Mouse (Mus musculus) embryo, embryonic 11.5 days (tissue): ENCODE measurements around the gene Thnsl2.

Experiments used
- DNase-seq: peaks from one replicate; pipeline ENCODE4 v3.0.0-alpha.2; 2012; ENCODE audit warnings: low read depth, low spot score

Gene Thnsl2

DNA sequence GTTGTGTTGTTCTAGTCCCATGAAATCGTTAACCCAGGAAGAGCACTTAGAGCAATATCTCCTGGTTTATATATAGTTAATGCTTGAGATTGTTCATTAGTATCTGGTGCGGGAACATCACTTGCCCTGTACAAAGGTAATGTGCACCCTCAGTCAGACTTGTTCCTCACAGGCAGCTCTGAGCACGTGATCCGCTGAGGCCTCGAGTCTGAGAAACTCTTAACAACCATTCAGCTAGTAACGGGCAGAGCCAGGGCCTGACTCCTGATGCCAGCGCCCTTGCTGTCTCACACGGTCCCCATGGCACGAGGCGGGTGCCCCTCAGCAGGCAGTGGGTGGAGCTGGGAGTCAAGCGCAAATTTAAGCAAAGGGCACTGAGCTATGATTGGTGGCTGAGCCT lies 10.7 kb downstream of the Thnsl2 start:
- no peak for DNase-seq

DNA sequence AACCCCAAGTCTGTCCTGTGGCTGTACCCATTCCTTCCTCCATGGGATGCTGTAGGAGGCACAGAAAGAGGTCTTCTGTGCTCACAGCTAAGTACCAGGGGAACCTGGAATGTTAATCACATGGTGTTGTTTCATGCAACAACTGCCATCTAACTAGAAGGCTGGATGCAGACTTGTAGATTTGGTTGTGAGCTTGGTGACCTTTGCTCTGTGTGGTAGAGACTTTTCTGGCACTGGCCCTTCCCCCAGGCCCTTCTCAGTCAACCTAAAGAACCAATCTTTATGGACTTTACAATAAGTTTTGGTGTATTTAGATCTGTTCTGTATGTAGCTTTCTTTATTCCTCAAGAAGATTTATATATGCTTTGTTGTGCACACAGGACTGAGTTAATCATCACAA lies 13.2 kb downstream of the Thnsl2 start:
- DNase-seq: no peak

DNA sequence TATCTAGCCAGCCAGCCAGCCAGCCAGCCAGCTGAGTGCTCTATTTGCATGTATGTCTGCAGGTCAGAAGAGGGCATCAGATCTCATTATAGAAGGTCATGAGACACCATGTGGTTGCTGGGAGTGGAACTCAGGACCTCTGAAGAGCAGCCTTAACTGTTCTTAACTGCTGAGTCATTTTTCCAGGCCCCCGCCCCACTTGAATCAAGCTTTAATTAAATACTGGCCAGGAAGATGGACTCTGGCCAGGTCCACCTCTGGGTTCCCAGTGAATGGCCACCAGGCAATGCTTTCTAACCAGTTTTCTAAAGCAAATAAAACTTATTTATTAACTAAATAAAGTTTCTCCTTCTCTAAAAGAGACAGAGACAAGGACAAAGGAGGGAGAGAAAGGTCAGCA lies 14.0 kb downstream of the Thnsl2 start:
- DNase-seq: no peak

DNA sequence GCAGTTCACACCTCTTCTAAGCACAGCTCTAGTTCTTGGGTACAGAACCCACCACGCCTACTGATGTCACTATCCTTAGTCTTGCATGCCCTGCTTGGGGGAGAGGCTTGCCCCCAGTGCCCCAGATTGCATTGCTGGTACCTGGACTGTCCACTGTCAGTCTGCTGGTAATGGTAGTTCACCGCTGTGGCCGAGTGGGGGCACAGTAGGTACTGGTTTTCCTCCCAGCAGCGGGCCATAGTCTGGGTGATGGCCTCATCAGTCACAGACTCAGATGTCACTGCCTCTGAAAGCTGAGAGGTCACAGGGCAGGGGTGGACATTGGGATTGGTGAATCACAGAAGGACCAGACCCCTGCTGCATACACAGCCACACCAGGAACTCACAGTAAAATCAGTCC lies 15.2 kb downstream of the Thnsl2 start:
- DNase-seq: no peak

GRCm38 (mm10) chr6:71126290-71126689 lies 17.9 kb downstream of the Thnsl2 start:
- no peak for DNase-seq

DNA sequence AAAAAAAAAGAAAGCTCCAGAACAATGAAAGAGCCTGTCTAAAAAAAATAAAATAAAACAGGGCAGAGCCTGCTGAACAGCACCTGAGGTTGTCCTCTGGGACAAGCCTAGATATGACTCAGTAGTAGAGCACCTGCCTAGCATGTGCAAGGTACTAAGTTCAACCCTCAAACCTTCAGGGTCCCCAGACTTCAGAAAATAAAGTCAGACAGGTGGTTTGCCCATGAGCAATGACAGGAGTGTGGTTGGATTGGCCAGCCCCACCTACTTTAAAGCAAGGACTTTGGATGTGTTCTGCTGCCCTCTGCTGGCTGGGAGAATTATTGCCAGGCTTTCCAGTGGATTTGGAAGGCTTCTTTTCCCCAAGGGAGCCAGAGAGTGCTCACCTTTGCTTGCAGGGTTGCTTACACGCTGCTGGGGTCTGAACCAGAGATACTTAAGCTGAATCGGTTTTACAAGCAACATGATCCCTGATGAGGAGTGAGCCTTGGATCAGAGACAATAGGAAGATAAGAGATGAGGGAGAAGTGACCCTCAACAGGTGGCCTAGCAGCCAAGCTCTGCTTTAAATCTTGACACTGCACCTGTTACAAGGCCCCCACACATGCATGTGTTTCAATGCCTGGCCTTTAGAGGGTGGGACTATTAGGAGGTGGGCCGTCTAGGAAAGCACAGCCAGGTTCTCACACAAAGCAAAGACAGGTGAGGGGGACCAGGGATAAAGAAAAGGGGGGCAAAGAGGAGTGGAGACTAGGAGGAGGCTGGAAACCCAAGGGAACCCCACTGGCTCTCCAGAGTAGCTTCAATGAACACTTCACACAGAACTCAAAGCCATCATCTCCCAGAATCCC lies 19.0 kb downstream of the Thnsl2 start:
- peak; percentile 72 for DNase-seq

DNA sequence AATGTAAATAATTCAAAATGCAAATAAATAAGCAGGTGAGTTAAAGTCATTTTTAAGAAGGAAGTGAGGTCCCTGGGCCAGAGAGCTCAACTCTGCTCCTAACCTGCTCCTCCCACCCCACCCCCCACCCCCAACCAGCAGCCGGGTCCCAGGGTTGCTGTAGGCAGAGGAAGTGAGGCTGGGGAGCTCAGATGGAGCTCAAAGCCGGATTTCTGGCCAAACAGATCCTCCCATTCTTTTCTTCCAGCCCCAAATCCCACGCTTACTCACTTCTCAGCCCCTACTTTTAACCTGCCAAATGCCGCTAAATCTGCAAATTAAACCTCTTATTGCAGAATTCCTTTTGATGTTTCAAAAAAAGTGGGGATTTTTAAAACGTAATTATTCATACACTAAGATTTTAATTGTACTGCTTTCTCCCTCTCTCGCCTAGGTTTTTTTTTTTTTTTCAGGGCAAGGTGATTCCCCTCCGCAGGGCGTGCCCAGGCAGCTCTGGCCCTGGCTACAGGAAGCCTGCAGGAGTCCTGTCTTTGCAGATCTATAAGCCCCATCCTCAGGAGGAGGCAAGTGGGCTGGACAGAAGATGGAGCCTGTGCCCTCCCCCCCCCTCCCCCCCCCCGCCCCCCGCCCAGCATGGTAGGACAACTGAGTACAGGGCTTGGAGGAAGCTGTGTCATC lies 24.5 kb downstream of the Thnsl2 start:
- DNase-seq: no peak

DNA sequence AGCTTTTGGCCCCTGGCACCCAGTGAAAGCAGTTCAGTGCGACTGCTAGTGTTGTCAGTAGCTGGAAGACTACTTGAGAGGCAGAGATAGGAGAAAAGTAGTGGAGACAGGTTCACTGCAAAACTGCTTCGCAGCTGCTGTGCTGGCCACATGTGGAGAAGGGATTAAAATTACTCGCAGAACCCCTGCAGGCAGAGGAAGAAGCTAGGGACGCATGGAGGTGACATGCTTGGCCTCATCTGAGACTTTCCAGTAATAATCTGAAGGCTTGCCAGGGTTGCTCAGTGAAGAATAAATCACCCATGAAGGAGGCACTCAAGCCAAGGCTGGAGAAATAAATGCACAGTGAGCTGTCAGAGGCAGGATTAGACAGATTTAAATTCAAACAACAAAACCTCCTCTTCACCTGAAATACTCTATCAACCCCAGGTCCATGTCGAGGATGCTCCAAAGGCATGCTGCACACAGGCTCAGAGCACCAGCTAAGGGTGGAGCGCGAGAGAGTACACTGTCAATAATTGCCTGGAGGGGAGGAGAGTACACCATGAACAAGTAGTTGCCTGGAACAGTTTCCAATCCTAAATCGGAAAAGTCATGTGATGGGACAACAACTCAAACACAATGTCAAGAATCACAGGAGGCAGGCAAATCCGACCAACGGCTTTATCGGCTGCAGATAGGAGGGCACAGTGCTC lies 32.7 kb downstream of the Thnsl2 start:
- no peak for DNase-seq

- no peak for DNase-seq
Observed at GRCm38 (mm10) chr6:71106170-71106945, 37.9 kb downstream of the Thnsl2 start.

DNA sequence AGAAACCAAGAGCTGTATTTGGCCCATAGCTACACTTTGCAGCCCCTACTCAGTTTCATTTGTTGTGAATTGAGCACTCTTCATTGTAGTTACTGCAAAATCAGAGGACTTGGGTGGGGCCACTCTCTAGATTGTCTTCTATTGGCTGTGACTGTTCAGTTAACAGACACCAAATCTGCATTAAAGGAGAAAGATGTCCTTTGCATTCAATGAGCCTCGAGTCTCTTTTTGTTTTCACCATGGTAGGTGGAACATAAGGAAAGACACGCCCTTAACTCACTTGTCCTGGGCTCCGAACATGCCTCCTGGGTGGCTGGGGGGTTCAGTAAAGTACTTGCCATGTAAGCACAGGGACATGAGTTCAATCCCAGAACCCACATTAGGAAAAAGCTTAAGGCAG lies 48.1 kb downstream of the Thnsl2 start:
- no peak for DNase-seq

DNA sequence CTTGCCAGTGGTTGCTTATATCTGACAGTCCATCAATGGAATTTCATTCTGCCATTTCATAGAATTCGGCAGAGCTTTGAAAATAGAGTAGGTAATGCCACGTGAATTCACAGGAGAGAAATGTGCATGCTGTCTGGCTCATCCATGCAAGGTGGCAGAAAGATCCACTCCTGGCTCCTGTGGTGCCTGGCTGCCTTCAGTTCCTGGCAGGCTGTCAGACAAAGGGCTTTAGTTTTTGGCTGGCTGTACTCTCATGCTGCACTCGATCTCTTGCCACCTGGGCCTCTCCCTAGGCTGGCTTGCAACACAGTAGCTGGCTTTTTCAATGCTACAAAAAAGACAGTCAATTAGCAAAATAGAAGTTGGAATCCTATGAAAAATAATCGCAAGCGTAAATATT lies 49.5 kb downstream of the Thnsl2 start:
- DNase-seq: no peak

DNA sequence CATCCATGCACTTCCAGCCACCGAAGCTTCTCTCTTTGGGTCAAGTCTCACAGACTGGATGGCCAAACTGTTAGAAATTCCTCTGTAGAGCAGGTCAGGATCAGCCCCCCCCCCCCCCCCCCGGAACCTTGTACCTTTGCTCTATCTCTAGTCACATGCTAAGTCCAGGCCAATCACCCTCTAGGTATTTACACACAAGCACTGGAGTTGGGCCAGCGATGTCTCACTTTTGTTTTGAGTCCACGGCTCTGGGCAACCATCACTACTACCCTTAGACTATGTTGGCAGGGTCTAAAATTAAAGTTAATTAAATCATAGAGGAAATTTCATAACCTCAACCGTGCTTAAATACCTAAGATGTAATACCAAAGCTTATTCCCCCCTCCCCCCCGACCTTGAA lies 50.6 kb downstream of the Thnsl2 start:
- no peak for DNase-seq

- DNase-seq: no peak
Observed at GRCm38 (mm10) chr6:71090475-71090874, 53.8 kb downstream of the Thnsl2 start.

DNA sequence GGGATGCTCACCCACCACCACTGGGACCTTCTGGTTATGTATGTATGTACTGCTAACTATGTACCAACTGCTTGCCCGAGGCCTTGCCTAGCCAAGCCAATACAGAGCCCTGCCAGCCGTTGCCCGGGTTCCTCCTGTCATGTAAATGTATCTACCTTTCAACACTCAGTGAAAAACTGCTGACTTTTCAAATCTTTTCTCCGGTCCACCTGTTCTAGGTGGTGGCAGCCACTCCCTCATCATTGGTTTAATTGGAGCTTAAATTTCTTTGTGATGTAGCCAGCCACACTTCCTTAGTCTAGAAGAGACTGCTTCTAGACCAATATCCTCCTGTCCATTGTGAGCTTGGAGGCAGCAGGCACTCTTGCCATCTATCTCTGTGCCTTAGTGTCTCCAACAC lies 54.5 kb downstream of the Thnsl2 start:
- no peak for DNase-seq

DNA sequence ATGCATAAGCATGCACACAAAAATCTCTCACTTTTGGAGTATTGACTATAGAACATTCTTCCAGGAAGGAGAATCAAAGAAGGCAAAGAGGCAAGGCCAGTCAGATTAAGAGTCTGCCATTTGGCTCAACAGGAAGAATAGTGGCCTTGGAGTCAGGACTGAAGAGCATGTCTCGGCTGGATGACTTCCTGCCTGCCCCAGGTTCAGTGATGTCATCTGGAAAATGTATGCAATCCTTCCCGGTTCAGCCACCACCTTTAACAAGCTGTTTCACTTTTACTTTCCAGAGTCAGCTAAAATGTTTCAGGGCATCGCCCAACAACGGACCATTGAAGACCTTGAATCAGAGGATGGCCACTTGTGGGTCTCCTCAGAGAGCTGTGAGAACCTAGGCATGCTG lies 55.2 kb downstream of the Thnsl2 start:
- no peak for DNase-seq

DNA sequence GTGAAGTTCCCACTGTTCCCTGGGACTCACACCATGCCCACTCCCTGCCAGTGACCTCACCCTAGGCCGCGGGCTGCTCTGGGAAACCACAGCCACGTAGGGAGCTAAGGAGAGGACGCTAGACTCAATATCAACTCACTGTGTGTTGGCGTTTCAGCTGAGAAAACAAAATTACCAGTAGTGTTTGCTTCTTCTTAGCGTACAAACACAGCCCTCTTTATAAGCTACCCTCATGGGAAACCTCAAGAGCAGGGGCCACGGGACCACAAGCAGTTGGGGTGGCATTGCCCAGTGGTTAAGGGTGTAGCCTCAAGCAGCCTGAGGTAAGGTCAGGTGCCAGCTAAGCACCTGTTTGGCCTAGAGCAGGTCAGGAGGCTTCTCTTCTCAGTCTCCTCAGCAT lies 60.8 kb downstream of the Thnsl2 start:
- DNase-seq: no peak

- no peak for DNase-seq
Observed at GRCm38 (mm10) chr6:71082084-71082483, 62.2 kb downstream of the Thnsl2 start.

DNA sequence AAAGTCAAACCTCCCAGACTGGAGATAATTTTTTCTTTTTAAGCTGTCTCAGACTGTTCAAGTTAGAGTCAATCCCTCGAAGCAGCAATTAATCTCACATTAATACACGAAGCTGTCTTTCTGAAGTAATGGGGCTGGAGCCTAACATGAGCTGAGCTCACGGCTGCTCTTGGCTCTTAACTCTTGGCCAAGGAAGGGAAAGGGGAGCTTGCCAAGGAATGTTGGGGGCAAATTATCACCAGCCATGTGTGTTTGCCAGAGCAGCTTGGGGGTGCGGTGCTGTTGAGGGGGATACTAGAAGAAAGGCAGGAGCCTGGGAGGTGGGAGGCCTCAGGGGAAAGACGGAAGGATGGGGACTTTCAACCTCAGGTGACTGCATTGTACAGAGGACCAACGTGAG lies 63.0 kb downstream of the Thnsl2 start:
- DNase-seq: no peak
